Mouse (Mus musculus) embryonic fibroblast, embryonic 13.5 days (primary cell): ENCODE measurements around the gene Eng.

Source experiments
- CTCF ChIP-seq: IDR thresholded peaks from 2 replicates; pipeline ENCODE4 v1.5.1; 2011; ENCODE audit warnings: mild to moderate bottlenecking, control low read depth, low read length, moderate library complexity, borderline replicate concordance; ENCODE audit not compliant: insufficient read depth
- POLR2A ChIP-seq: IDR thresholded peaks from 2 replicates; pipeline ENCODE4 v1.6.1; 2011; ENCODE audit warnings: low read depth, mild to moderate bottlenecking, control low read depth, low read length, moderate library complexity

DNA sequence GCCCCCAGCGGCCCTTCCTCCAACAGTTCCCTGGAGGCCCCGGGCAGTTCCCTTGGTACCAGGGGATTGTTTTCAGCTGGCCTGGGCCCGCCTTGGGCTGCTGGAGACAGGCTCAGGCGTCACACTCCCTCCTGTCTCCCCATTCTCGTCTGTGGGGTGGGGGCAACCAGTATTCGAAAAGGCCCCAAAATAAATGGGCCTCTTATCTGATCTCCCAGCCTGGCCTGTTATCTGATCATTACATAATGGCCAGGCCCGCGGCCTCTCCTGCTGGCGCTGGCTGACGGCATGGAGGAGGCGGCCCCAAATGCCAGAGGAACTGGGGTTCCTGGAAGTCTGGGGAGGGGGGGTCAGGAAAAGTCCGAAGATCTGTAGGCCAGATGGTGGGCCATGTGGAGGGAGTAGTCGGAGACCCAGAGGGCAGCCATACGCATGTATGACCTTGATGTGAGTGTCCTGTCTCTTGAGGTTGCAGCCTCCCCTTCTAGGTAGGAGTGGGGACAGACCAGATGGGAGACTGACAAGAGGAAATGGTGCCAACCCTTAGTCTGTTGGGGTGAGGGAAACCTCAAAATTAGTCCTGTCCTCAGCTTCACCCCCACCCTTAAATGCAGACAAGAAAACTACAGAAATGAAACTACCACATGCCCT is 8.5 kb downstream of the Eng start:
- TF ChIP-seq CTCF: no peak
- no peak for TF ChIP-seq POLR2A
